Mouse (Mus musculus): ENCODE measurements around the gene Kmt2b. TPM values are rescaled to one million over a fixed set of nuclear protein-coding genes. Genes with fewer than 3 reads are reported as not detected.

The Kmt2b gene
- total and polyA plus RNA-seq, 3 experiments: 8.4 to 32.8 (median 17.2) TPM

- peak overlapping the region; percentile 100 for H3K27ac ChIP-seq (ENCODE audit: insufficient read depth, low read depth)
- H3K4me2 ChIP-seq (ENCODE audit: insufficient read depth, low read depth, poor library complexity, severe bottlenecking): peak overlapping the region; percentile 93
- peaks cover 33% of the 10 kb centered on the region for H3K79me2 ChIP-seq (replicated peaks; ENCODE audit: control insufficient read depth, extremely low read depth, insufficient read depth, poor library complexity, severe bottlenecking)
- H3K4me3 ChIP-seq (replicated peaks in 1 of 3; ENCODE audit: low read depth in 2 of 3, low read length in 2 of 3, poor library complexity in 1 of 3): no peak overlapping the region
- peak overlapping the region; percentile 57 for H3K9ac ChIP-seq (ENCODE audit: insufficient read depth, low read depth)
- TF ChIP-seq ELF1 (IDR thresholded peaks at IDR 0.05; ENCODE audit: low read depth, low read length): no peak
- TF ChIP-seq CHD1 (IDR thresholded peaks at IDR 0.05; ENCODE audit: low read depth, low read length): peak; percentile 23; the same call in 1 of the 2 replicates
- no peak for TF ChIP-seq GABPA (IDR thresholded peaks at IDR 0.05; ENCODE audit: insufficient replicate concordance, low read depth, low read length)
- TF ChIP-seq ETS1 (conservative IDR thresholded peaks at IDR 0.05; ENCODE audit: low read depth, low read length): peak; percentile 54
- peak; percentile 4; the same call in 1 of the 2 replicates for TF ChIP-seq BHLHE40 (IDR thresholded peaks at IDR 0.05; ENCODE audit: low read depth, low read length)
- peak; percentile 81 for TF ChIP-seq IRF4 (IDR thresholded peaks at IDR 0.05; ENCODE audit: low read depth, low read length)
- TF ChIP-seq PAX5 (IDR thresholded peaks at IDR 0.05; ENCODE audit: low read length): no peak
- TF ChIP-seq TBP (conservative IDR thresholded peaks at IDR 0.05; ENCODE audit: low read depth, low read length): no peak
- no peak for TF ChIP-seq ZKSCAN1 (IDR thresholded peaks at IDR 0.05; ENCODE audit: borderline replicate concordance, low read depth, low read length)
- TF ChIP-seq MAZ (IDR thresholded peaks at IDR 0.05; ENCODE audit: low read depth, low read length): peak; percentile 25; the same call in 1 of the 2 replicates
- peak; percentile 17; the same call in 1 of the 2 replicates for TF ChIP-seq MXI1 (IDR thresholded peaks at IDR 0.05; ENCODE audit: low read depth, low read length)
- no peak for TF ChIP-seq JUN (IDR thresholded peaks at IDR 0.05; ENCODE audit: insufficient read depth, low read depth, low read length)
- 0 out of 2 replicates have a peak, but pooled peaks have one; percentile 8 for TF ChIP-seq SIN3A (IDR thresholded peaks at IDR 0.05; ENCODE audit: low read length)
- 0 out of 2 replicates have a peak, but pooled peaks have one; percentile 36 for TF ChIP-seq TCF12 (IDR thresholded peaks at IDR 0.05; ENCODE audit: low read depth, low read length)
- TF ChIP-seq ZC3H11A (IDR thresholded peaks at IDR 0.05; ENCODE audit: low read depth, low read length): no peak
- TF ChIP-seq POLR2A (IDR thresholded peaks at IDR 0.05; ENCODE audit: low read depth, low read length): no peak
- no peak for TF ChIP-seq USF1 (IDR thresholded peaks at IDR 0.05; ENCODE audit: low read depth, low read length)
- no peak for TF ChIP-seq KAT2A (IDR thresholded peaks at IDR 0.05; ENCODE audit: insufficient replicate concordance, low read length)
- TF ChIP-seq NELFE (IDR thresholded peaks at IDR 0.05; ENCODE audit: low read depth, low read length): no peak
- TF ChIP-seq RCOR1 (conservative IDR thresholded peaks at IDR 0.05; ENCODE audit: low read depth, low read length): no peak; the same call in 1 of the 2 replicates
- dilution Hi-C loops (cut with MboI; ENCODE audit: extremely low pct_ligation_motif_present, extremely low pct_unique_long_range_greater_than_20kb, low sequenced_read_pairs) (no loop called here), in situ Hi-C loops (cut with MboI; ENCODE audit: low pct_ligation_motif_present, low pct_unique_long_range_greater_than_20kb, low sequenced_read_pairs) (no loop called here)
- H3K27me3 ChIP-seq (replicated peaks): no peaks in the 10 kb centered on the region
- DNase-seq (ENCODE audit: extremely low read depth): peak; percentile 86
- H3K9me3 ChIP-seq (replicated peaks; ENCODE audit: low read length): no peaks in the 10 kb centered on the region
- peaks cover 16 to 46% of the 10 kb centered on the region in 2 experiments for H3K4me1 ChIP-seq (ENCODE audit: control insufficient read depth in 1 of 2, insufficient read depth in 2 of 2)
- peaks cover 0 to 14% of the 10 kb centered on the region in 2 experiments for H3K36me3 ChIP-seq (replicated peaks in 1 of 2; ENCODE audit: control insufficient read depth in 1 of 2, insufficient read depth in 1 of 2, low read length in 1 of 2)
Observed at GRCm38 (mm10) chr7:30594510-30595024, 6.0 kb upstream of the Kmt2b start.
